Mouse (Mus musculus): ENCODE data around the gene Nup214.

Nup214 gene

GRCm38 (mm10) chr2:31974141-31974808 is at the start of gene Nup214:
Gene Nup214 (plus strand): TSS chr2:31974436.
- under 1% methylated on average over 60 of the region's 60 CpGs for WGBS

GRCm38 (mm10) chr2:31924811-31925210 is 49.4 kb upstream of the Nup214 start:
- 60% methylated on average over 9 of the region's 9 CpGs for WGBS

GRCm38 (mm10) chr2:31925936-31926335 is 48.3 kb upstream of the Nup214 start:
- WGBS, result 63% methylated on average over 4 of the region's 4 CpGs

GRCm38 (mm10) chr2:31929664-31930063 is 44.6 kb upstream of the Nup214 start:
- WGBS, result 81% methylated on average over 3 of the region's 3 CpGs

GRCm38 (mm10) chr2:31934551-31934950 is 39.7 kb upstream of the Nup214 start:
- 69% methylated on average over 4 of the region's 4 CpGs for WGBS

- 77% methylated on average over 4 of the region's 4 CpGs for whole genome bisulfite sequencing
Observed at GRCm38 (mm10) chr2:31935054-31935453, 39.2 kb upstream of the Nup214 start.

- WGBS, result 72% methylated on average over 1 of the region's 1 CpGs
Observed at GRCm38 (mm10) chr2:31938298-31938697, 35.9 kb upstream of the Nup214 start.

- WGBS, result 86% methylated on average over 4 of the region's 4 CpGs
Observed at GRCm38 (mm10) chr2:31943011-31943410, 31.2 kb upstream of the Nup214 start.

GRCm38 (mm10) chr2:31945580-31945979 is 28.7 kb upstream of the Nup214 start:
- WGBS, result 69% methylated on average over 2 of the region's 2 CpGs

- 86% methylated on average over 6 of the region's 6 CpGs for WGBS
Observed at GRCm38 (mm10) chr2:31948392-31948791, 25.8 kb upstream of the Nup214 start.

- WGBS, result 83% methylated on average over 6 of the region's 6 CpGs
Observed at GRCm38 (mm10) chr2:31948801-31949200, 25.4 kb upstream of the Nup214 start.

GRCm38 (mm10) chr2:31950058-31950871 is 24.0 kb upstream of the Nup214 start, which contains the start of gene Aif1l:
Gene Aif1l (plus strand): TSS chr2:31950139.
- 1% methylated on average over 66 of the region's 66 CpGs for WGBS

GRCm38 (mm10) chr2:31950966-31951365 is 23.3 kb upstream of the Nup214 start:
- 58% methylated on average over 9 of the region's 9 CpGs for WGBS

GRCm38 (mm10) chr2:31952236-31952635 is 22.0 kb upstream of the Nup214 start:
- 61% methylated on average over 10 of the region's 10 CpGs for WGBS

- WGBS, result 91% methylated on average over 3 of the region's 3 CpGs
Observed at GRCm38 (mm10) chr2:31952725-31953124, 21.5 kb upstream of the Nup214 start.

GRCm38 (mm10) chr2:31953687-31954086 is 20.5 kb upstream of the Nup214 start:
- WGBS, result 96% methylated on average over 8 of the region's 8 CpGs

- 79% methylated on average over 9 of the region's 9 CpGs for WGBS
Observed at GRCm38 (mm10) chr2:31954779-31955181, 19.5 kb upstream of the Nup214 start.

GRCm38 (mm10) chr2:31955686-31956085 is 18.6 kb upstream of the Nup214 start:
- 95% methylated on average over 5 of the region's 5 CpGs for WGBS

- 88% methylated on average over 10 of the region's 10 CpGs for whole genome bisulfite sequencing
Observed at GRCm38 (mm10) chr2:31957211-31957610, 17.0 kb upstream of the Nup214 start.

- WGBS, result 95% methylated on average over 8 of the region's 8 CpGs
Observed at GRCm38 (mm10) chr2:31960986-31961385, 13.2 kb upstream of the Nup214 start.

GRCm38 (mm10) chr2:31961791-31962222 is 12.4 kb upstream of the Nup214 start:
- WGBS, result 61% methylated on average over 4 of the region's 4 CpGs

GRCm38 (mm10) chr2:31962501-31963224 is 11.6 kb upstream of the Nup214 start:
- 52% methylated on average over 8 of the region's 8 CpGs for WGBS
